Mouse (Mus musculus): Measurements from ENCODE around the gene Eefsec. TPM values are rescaled to one million over a fixed set of nuclear protein-coding genes. Genes with fewer than 3 reads are reported as not detected.

Gene Eefsec
- total RNA-seq, 2 experiments from 2014 or later = 6.8 TPM

DNA sequence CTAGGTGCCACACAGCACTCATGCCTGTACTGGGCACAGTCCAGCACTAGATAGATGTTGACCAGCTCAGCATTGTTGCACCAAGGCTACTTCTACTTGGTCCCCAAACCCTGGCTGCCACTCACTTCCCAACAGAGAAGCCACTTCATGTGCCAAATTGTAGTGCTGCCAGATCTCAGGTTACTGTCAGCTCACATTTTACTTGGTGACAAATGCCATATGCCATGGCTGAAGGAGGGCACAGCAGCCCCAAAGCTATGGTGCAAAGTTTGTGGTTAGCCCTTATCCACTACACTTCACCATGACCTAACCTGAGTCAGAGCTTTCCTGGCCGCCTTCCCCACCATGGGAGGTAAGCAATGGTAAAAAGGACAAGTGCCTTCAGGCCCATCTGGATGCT is 99.6 kb downstream of the Eefsec start:
- intact Hi-C loops (cut with DNase I) = no loop called here
- DNase-seq = peak in 1 of 2 experiments; percentile 26

DNA sequence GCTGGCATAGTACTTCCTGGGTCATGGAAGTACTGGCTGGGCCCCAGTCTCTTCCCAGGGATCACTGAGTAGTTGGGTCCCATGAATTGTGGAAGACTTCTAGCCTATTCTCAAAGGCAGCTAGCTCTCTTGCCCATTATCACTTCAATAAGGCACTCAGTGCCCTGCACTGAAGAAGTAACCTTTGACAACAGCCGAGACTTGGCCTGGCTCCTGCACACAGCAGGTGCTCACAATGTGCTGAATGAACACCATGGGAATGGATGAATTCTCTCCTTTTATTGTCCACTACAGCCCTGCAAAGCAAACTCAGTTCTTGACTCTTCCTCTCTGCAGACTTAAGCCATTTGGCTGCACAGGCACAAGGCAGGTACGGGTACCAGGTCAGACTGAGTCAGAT is 101.0 kb downstream of the Eefsec start:
- intact Hi-C loops (cut with DNase I) = no loop called here

GRCm38 (mm10) chr6:88343485-88344450 is 102.6 kb downstream of the Eefsec start:
- intact Hi-C loops (cut with DNase I) = no loop called here
- DNase-seq = peak; percentile 67 to 71

More for the DNA sequence above, 101.0 kb downstream of the Eefsec start:
- no peak for DNase-seq

- no peak for DNase-seq
- intact Hi-C loops (cut with DNase I) = no loop called here
Measured at GRCm38 (mm10) chr6:88342965-88343364, 103.4 kb downstream of the Eefsec start.

DNA sequence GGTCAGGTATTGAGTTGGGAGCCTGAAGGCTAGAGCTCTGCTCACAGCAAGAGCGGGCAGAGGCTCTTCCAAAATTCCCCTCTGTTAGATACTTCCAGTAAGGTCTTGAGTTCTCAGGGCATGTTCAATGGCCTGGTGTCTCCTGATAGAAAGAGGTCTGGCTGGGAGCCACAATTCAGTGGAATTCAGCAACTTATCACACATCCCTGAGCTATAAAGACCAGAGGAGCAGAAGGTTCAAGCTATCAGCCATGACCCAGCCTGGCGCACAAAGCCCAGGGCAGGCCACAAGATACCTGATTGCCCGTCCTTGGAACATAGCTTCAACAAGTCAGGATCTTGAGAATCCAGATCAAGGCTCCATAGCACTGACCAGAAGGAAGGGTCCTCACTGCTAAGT is 105.2 kb downstream of the Eefsec start:
- intact Hi-C loops (cut with DNase I) = no loop called here
- DNase-seq = no peak

- no peak for DNase-seq
- intact Hi-C loops (cut with DNase I) = no loop called here
Measured at GRCm38 (mm10) chr6:88340761-88341160, 105.6 kb downstream of the Eefsec start.

- intact Hi-C loops (cut with DNase I) = no loop called here
- no peak for DNase-seq
Measured at GRCm38 (mm10) chr6:88329336-88329735, 117.0 kb downstream of the Eefsec start.

GRCm38 (mm10) chr6:88321879-88322278 is 124.5 kb downstream of the Eefsec start:
- DNase-seq = no peak
- intact Hi-C loops (cut with DNase I) = loop anchor here (5.0 kb wide), 2 partner anchors 135 to 210 kb away; no protein-coding TSS in a partner anchor

GRCm38 (mm10) chr6:88321253-88321652 is 125.1 kb downstream of the Eefsec start:
- intact Hi-C loops (cut with DNase I) = loop anchor here (5.0 kb wide), 2 partner anchors 134 to 209 kb away; no protein-coding TSS in a partner anchor
- no peak for DNase-seq

DNA sequence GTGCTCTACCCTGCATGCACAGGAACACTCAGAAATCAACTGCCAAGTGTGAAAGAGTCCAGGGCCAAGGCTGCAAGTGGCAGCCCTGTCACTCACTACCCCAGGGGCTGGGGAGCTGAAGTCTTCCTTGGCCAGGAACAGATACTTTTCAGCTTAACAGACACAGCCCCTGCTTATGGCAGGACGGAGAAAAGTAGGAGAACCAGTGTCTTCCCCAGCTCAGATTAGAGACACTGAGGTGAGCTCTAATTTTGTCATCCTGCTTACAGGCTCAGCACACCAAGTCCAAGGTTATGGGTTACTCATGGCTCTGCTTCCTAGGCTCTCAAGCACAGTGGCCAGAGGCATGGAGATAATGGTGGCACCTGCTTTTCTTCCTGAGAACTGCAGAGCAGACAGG is 126.6 kb downstream of the Eefsec start:
- intact Hi-C loops (cut with DNase I) = loop anchor here (5.0 kb wide), 2 partner anchors 132 to 207 kb away; no protein-coding TSS in a partner anchor
- no peak for DNase-seq

DNA sequence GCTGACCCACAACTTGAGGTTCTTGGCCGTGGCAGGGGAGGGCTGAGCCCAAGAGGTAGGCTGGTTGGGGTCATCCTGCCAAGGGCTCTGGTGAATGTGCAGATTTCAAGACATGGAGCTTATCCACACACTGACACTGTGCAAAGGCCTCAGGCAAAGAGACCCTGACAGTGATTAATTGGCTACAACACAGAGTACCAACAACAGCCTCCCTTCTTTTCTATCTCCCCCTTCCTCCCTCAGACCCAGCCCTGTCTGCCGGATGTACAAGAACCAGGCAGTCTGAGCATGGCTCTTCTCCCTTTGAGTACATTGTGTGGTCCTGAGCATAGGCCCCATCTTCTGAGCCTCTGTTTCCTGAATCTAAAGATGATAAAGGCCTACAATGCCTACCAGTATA is 131.0 kb downstream of the Eefsec start:
- intact Hi-C loops (cut with DNase I) = no loop called here
- no peak for DNase-seq

- intact Hi-C loops (cut with DNase I) = no loop called here
- DNase-seq = no peak
Measured at GRCm38 (mm10) chr6:88313937-88314336, 132.4 kb downstream of the Eefsec start.

DNA sequence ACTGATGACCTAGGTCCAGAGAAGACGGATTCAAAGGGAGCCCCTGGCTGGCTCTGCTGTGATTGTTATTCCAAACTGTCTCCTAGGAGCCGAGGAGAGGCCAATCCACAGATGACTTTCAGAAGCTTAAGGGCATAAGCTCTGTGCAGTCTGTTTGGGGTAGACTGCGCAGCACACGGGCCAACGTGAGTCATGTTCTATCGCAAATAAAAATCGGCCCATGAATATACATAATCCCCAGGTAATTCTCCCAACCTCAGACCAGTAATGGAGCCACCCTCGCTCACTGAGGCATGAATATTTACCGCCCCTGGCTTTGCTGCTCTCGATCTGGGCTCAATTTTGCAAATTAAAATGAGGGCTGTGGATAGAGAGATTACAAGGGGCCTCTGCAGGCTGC is 134.7 kb downstream of the Eefsec start:
- intact Hi-C loops (cut with DNase I) = no loop called here
- DNase-seq = no peak

- no peak for DNase-seq
- intact Hi-C loops (cut with DNase I) = no loop called here
Measured at GRCm38 (mm10) chr6:88306100-88306746, 140.1 kb downstream of the Eefsec start.

DNA sequence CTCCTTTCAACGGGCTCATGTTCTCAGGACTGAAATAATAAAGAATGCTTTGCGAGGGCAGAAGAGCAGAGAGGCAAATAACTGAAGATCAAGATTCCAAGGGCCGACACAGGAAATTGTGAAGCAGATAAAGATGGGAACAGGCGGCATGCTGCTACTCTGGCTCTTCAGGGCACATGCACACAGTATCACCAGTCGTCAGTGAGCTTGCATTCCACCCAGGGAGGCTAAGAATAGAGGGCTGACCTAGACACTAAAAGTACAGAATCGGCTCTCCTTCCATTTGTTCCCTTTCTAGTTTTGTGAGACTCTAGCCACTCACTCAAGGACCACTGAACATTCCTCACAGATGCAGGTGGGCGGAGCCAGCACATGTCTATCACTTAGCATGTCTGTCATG is 145.1 kb downstream of the Eefsec start:
- intact Hi-C loops (cut with DNase I) = no loop called here
- no peak for DNase-seq

- DNase-seq = no peak
- intact Hi-C loops (cut with DNase I) = no loop called here
Measured at GRCm38 (mm10) chr6:88299491-88299890, 146.8 kb downstream of the Eefsec start.

DNA sequence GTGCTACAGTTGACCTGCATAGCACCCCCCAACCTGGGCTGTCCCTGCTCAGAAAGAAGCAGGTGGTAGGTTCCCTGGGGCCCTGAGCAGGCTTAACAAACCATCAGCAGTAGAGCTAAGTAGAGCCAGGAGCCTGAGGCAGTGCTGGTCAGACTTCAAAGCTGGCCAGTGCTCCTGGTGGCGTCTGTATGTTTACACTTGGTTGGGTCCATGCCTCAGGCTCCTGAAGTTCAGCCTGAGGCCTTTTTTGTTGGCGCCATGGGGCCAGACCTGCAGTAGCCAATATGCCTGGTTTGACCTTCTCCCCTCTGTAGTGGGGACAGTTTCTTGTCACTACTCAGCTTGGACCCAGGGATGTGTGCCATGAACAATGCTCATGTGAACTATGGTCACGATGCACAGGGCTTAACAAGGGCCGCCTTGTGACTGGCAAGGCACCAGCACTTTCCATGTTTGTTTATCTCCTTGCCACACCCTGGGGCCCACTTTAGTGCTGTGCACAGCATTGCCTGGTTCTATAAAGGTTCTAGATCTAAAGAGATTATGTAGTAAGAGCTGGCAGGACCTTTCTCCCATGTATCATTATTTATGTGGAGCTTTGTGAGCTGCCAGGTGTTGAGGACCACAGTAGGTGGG is 153.9 kb downstream of the Eefsec start:
- DNase-seq = no peak
- intact Hi-C loops (cut with DNase I) = no loop called here

GRCm38 (mm10) chr6:88290129-88290766 is 156.1 kb downstream of the Eefsec start:
- intact Hi-C loops (cut with DNase I) = no loop called here
- DNase-seq = peak; percentile 24 to 46

DNA sequence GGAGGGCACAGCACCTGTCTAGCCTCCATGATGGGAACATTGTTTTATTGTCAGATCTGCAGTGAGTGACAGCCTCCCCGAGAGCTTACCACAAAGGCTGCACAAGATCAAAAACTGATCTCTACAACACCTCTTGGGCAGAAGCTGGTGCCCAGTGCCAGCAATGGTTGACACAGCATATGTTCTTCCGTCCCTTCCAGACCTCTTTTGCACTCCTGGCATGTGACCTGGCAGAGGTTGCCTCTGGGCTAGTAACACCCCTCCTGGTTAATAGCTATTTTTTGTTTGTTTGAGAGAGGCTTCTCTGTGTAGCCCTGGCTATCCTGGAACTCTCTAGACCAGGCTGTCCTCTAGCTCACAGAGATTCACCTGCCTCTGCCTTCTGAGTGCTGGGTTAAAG is 168.2 kb downstream of the Eefsec start:
- no peak for DNase-seq
- intact Hi-C loops (cut with DNase I) = no loop called here

DNA sequence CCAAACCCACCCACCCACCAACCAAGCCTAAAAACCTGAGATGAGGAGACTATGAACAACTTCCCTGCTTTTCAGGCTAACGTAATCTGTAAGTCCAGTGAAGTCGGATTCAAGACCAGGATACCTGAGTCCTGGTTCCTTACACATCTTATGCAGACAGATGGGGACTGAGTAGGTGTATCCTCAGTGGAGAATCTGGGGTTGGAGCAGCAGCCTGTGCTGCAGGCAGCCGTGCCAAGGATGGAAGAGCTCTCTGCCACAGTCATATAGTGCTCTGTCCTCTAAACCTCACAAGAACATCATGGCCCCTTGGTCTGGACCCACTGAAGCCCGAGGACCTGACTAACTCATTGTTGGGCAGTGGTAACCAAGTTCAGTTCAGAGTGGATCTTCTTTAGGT is 169.1 kb downstream of the Eefsec start:
- DNase-seq = no peak

GRCm38 (mm10) chr6:88276221-88276620 is 170.1 kb downstream of the Eefsec start:
- DNase-seq = no peak
- intact Hi-C loops (cut with DNase I) = no loop called here

More for the DNA sequence above, 169.1 kb downstream of the Eefsec start:
- intact Hi-C loops (cut with DNase I) = no loop called here

All from gastrocnemius, postnatal 36 days (tissue).